Mouse (Mus musculus) bone marrow macrophage, adult 2 months (primary cell): ENCODE results near the gene Prkra. TPM values are rescaled to one million over a fixed set of nuclear protein-coding genes. Genes with fewer than 3 reads are reported as not detected.

ENCODE experiments used
- H3K27ac ChIP-seq: 2 replicates; pipeline ENCODE4 v1.5.1; 2012; ENCODE audit warnings: low read depth, low read length; ENCODE audit not compliant: insufficient read depth
- H3K4me1 ChIP-seq: 2 replicates; pipeline ENCODE4 v1.6.1; 2012; ENCODE audit warnings: low read length; ENCODE audit not compliant: control insufficient read depth, insufficient read depth
- H3K4me3 ChIP-seq: 2 replicates; pipeline ENCODE4 v1.5.1; 2012; ENCODE audit warnings: mild to moderate bottlenecking, low read length, moderate library complexity; ENCODE audit not compliant: insufficient read depth
- CTCF ChIP-seq: IDR thresholded peaks from 2 replicates; pipeline ENCODE4 v1.5.1; 2012; ENCODE audit warnings: low read depth, mild to moderate bottlenecking, low read length, moderate library complexity
- POLR2A ChIP-seq: IDR thresholded peaks from 2 replicates; pipeline ENCODE4 v1.6.1; 2012; ENCODE audit warnings: mild to moderate bottlenecking, low read depth, low read length, borderline replicate concordance
- polyA plus RNA-seq: library from polyadenylated mRNA; stranded (reverse); fragments of >200 nt; gene quantifications from 2 replicates; pipeline ENCODE4 v1.2.4, GENCODE M21; 2012; ENCODE audit not compliant: missing spikeins, insufficient read depth, insufficient read length

Gene Prkra
- polyA plus RNA-seq = 41.1 and 49.4 TPM in 2 replicates

GRCm38 (mm10) chr2:76647883-76648570, at the start of gene Prkra, which contains the start of gene Pjvk:
Gene Prkra (minus strand): TSS chr2:76648015.
Gene Pjvk (plus strand): TSS chr2:76648476.
- Histone ChIP-seq H3K27ac (peak within 1 kb of the TSS; percentile 58), H3K4me3 (peak within 1 kb of the TSS; percentile 97), H3K4me1 (peaks cover 13% of the 10 kb centered on the region)
- no peak for TF ChIP-seq POLR2A

GRCm38 (mm10) chr2:76695290-76695689, 47.5 kb upstream of the Prkra start:
- peaks cover 18% of the 10 kb centered on the region for H3K4me1 ChIP-seq
- H3K4me3 ChIP-seq = no peak overlapping the region
- TF ChIP-seq POLR2A (no peak), CTCF (no peak)
- H3K27ac ChIP-seq = peak overlapping the region; percentile 47

GRCm38 (mm10) chr2:76693765-76694164, 46.0 kb upstream of the Prkra start:
- H3K4me1 ChIP-seq = peaks cover 15% of the 10 kb centered on the region
- H3K27ac ChIP-seq = no peak overlapping the region
- TF ChIP-seq POLR2A (no peak), CTCF (no peak)
- no peak overlapping the region for H3K4me3 ChIP-seq

GRCm38 (mm10) chr2:76690436-76691204, 42.8 kb upstream of the Prkra start:
- Histone ChIP-seq H3K4me1 (peaks cover 13% of the 10 kb centered on the region), H3K4me3 (no peak overlapping the region), H3K27ac (peak overlapping the region; percentile 47)
- TF ChIP-seq CTCF (no peak), POLR2A (no peak)

- Histone ChIP-seq H3K27ac (no peak overlapping the region), H3K4me1 (peaks cover 3% of the 10 kb centered on the region), H3K4me3 (no peak overlapping the region)
- no peak for TF ChIP-seq CTCF
Measured at GRCm38 (mm10) chr2:76688162-76688561, 40.3 kb upstream of the Prkra start.

GRCm38 (mm10) chr2:76687608-76688007, 39.8 kb upstream of the Prkra start:
- TF ChIP-seq CTCF = no peak
- Histone ChIP-seq H3K4me3 (no peak overlapping the region), H3K27ac (no peak overlapping the region), H3K4me1 (peaks cover 3% of the 10 kb centered on the region)

GRCm38 (mm10) chr2:76686986-76687385, 39.2 kb upstream of the Prkra start:
- no peak for TF ChIP-seq POLR2A
- Histone ChIP-seq H3K27ac (no peak overlapping the region), H3K4me3 (no peak overlapping the region), H3K4me1 (peaks cover 3% of the 10 kb centered on the region)

GRCm38 (mm10) chr2:76682301-76682700, 34.5 kb upstream of the Prkra start:
- Histone ChIP-seq H3K27ac (no peak overlapping the region), H3K4me1 (peaks cover 17% of the 10 kb centered on the region), H3K4me3 (no peak overlapping the region)
- TF ChIP-seq POLR2A = no peak
- no peak for TF ChIP-seq CTCF

GRCm38 (mm10) chr2:76676401-76677226, 28.8 kb upstream of the Prkra start:
- H3K4me3 ChIP-seq = peak overlapping the region; percentile 88
- peak overlapping the region; percentile 71 for H3K27ac ChIP-seq
- peaks cover 35% of the 10 kb centered on the region for H3K4me1 ChIP-seq
- no peak for TF ChIP-seq CTCF
- no peak for TF ChIP-seq POLR2A
